Mouse (Mus musculus): ENCODE measurements around the gene Ampd3. TPM values are rescaled to one million over a fixed set of nuclear protein-coding genes. Genes with fewer than 3 reads are reported as not detected.

The Ampd3 gene
- polyA plus RNA-seq, 1 experiment: 1.6 TPM

DNA sequence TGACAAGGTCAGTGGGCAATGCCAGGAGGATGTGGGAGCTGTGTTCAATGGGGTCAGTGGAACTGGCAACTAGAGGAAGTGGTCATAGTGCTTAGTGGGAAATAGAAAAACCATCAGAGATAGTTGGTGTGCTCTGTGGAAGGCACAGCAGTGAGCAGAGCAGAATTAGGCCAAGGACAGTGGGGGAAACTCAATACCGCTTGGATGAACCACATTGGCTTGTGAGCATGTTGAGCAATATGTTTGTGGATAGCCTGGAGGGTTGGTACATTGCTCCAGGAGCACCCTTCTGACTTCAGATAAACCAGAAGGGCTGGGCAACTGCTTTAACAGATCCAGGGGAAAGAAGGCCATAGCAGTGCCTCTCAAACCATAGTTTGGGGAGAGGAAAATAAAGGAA is 80.4 kb downstream of the Ampd3 start:
- H3K4me3 ChIP-seq (replicated peaks): peak overlapping the region; percentile 34
- peaks cover 3% of the 10 kb centered on the region; the same call in 1 of the 2 replicates for H3K9me3 ChIP-seq
- no peak for TF ChIP-seq FLI1 (IDR thresholded peaks at IDR 0.05; ENCODE audit: low read length)
- TF ChIP-seq GATA1 (IDR thresholded peaks at IDR 0.05; ENCODE audit: borderline replicate concordance, low read length): no peak
- H3K27me3 ChIP-seq (replicated peaks): no peaks in the 10 kb centered on the region
- peaks cover 11% of the 10 kb centered on the region for H3K36me3 ChIP-seq (replicated peaks; ENCODE audit: low read length)
- H3K4me1 ChIP-seq: peaks cover 26% of the 10 kb centered on the region

- H3K4me1 ChIP-seq: peaks cover 31% of the 10 kb centered on the region
- H3K36me3 ChIP-seq (replicated peaks; ENCODE audit: low read length): peaks cover 20% of the 10 kb centered on the region
- TF ChIP-seq GATA1 (IDR thresholded peaks at IDR 0.05; ENCODE audit: borderline replicate concordance, low read length): no peak
- no peak for TF ChIP-seq FLI1 (IDR thresholded peaks at IDR 0.05; ENCODE audit: low read length)
- no peak overlapping the region for H3K4me3 ChIP-seq (replicated peaks)
- H3K27me3 ChIP-seq (replicated peaks): peaks cover 2% of the 10 kb centered on the region
- H3K9me3 ChIP-seq: no peaks in the 10 kb centered on the region
Measured at GRCm38 (mm10) chr7:110851541-110852203, 83.7 kb downstream of the Ampd3 start.

DNA sequence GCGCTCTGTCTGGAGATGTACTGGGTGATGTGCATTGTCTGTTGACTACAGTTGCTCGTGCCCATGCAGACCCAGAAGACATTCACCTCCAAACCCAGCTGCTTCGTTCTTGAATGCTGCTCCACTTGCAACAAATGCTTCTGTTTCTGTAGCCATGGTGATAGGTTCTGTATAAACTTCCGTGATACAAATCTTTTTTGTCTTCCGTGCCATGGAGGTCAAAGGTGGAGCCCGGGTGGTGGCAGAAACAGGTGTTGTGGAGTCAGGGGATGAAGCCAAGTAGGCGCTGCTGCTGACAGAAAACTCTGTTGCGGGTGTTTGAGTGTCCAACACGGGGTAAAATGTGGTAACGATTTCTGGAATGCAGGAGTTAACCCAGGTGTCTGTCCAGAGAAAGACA is 85.6 kb downstream of the Ampd3 start:
- peaks cover 7% of the 10 kb centered on the region for H3K27me3 ChIP-seq (replicated peaks)
- H3K4me1 ChIP-seq: peaks cover 31% of the 10 kb centered on the region
- peaks cover 20% of the 10 kb centered on the region for H3K36me3 ChIP-seq (replicated peaks; ENCODE audit: low read length)
- H3K9me3 ChIP-seq: no peaks in the 10 kb centered on the region
- no peak overlapping the region for H3K4me3 ChIP-seq (replicated peaks)
- TF ChIP-seq FLI1 (IDR thresholded peaks at IDR 0.05; ENCODE audit: low read length) (no peak), GATA1 (IDR thresholded peaks at IDR 0.05; ENCODE audit: borderline replicate concordance, low read length) (no peak)

DNA sequence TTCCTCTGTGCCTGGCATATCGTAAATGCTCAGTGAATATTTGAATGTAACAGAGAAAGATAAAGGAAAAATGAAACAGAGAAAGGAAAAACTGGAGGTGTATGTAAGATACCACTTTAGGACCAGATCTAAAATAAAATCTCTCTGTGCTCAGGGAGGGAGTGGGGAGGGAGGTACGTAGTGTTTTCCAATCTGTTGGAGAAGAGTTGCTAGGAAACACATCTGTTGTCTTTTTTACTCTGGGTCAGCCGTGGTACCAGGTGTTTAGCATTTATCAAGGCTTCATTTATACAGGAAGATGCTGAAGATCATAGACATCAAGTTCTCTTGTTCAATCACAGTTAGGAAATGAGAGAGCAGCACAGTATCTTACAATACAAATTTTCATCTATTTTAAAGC is 86.5 kb downstream of the Ampd3 start:
- Histone ChIP-seq H3K36me3 (replicated peaks; ENCODE audit: low read length) (peaks cover 20% of the 10 kb centered on the region), H3K4me3 (replicated peaks) (no peak overlapping the region), H3K27me3 (replicated peaks) (peaks cover 7% of the 10 kb centered on the region), H3K9me3 (no peaks in the 10 kb centered on the region), H3K4me1 (peaks cover 33% of the 10 kb centered on the region)
- TF ChIP-seq GATA1 (IDR thresholded peaks at IDR 0.05; ENCODE audit: borderline replicate concordance, low read length) (no peak), FLI1 (IDR thresholded peaks at IDR 0.05; ENCODE audit: low read length) (no peak)

DNA sequence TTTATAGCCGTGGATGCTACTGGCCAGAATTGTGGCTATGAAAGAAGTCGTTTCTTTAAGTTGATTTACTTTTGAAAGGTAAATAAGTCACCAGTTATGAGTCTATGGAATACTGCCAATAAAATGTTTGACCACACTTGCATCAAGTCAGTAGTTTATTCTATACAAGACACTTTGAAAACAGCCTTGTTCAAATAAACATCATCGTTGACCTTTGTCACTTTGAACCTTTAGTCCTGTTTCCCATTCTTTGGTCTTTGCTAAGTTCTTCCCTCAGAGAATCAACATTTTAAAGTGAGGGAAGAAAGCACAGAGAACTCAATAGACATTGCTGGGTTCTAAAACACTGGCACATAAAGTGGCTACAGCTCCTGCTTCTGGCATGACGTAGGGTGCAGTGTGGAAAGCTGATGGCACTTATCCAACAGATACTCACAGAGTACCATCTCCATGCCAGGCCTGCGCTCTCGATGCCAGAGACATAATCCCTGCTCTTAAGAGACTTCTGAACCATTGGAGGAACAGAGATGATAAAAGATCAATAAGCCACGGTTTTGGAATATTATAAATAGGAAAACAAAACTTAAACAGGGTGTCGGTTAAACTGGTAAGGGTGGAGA is 87.0 kb downstream of the Ampd3 start:
- Histone ChIP-seq H3K9me3 (no peaks in the 10 kb centered on the region), H3K4me3 (replicated peaks) (no peak overlapping the region), H3K27me3 (replicated peaks) (peaks cover 7% of the 10 kb centered on the region), H3K4me1 (peaks cover 34% of the 10 kb centered on the region), H3K36me3 (replicated peaks; ENCODE audit: low read length) (peaks cover 20% of the 10 kb centered on the region)
- no peak for TF ChIP-seq FLI1 (IDR thresholded peaks at IDR 0.05; ENCODE audit: low read length)
- no peak for TF ChIP-seq GATA1 (IDR thresholded peaks at IDR 0.05; ENCODE audit: borderline replicate concordance, low read length)

- Histone ChIP-seq H3K27me3 (replicated peaks) (peaks cover 7% of the 10 kb centered on the region), H3K9me3 (no peaks in the 10 kb centered on the region), H3K36me3 (replicated peaks; ENCODE audit: low read length) (peaks cover 20% of the 10 kb centered on the region), H3K4me3 (replicated peaks) (no peak overlapping the region), H3K4me1 (peaks cover 38% of the 10 kb centered on the region)
- TF ChIP-seq FLI1 (IDR thresholded peaks at IDR 0.05; ENCODE audit: low read length) (no peak), GATA1 (IDR thresholded peaks at IDR 0.05; ENCODE audit: borderline replicate concordance, low read length) (no peak)
Measured at GRCm38 (mm10) chr7:110855604-110856003, 87.6 kb downstream of the Ampd3 start.

GRCm38 (mm10) chr7:110860129-110860528 is 92.1 kb downstream of the Ampd3 start:
- Histone ChIP-seq H3K9me3 (no peaks in the 10 kb centered on the region), H3K4me3 (replicated peaks) (no peak overlapping the region), H3K36me3 (replicated peaks; ENCODE audit: low read length) (peaks cover under 1% of the 10 kb centered on the region), H3K27me3 (replicated peaks) (peaks cover 5% of the 10 kb centered on the region), H3K4me1 (peaks cover 63% of the 10 kb centered on the region)
- TF ChIP-seq FLI1 (IDR thresholded peaks at IDR 0.05; ENCODE audit: low read length) (no peak), GATA1 (IDR thresholded peaks at IDR 0.05; ENCODE audit: borderline replicate concordance, low read length) (no peak)

Other genes with a start within 250 kb of the Ampd3 start
- gene Sbf2, start 153.3 kb upstream of the Ampd3 start, polyA plus RNA-seq (2012; ENCODE audit: insufficient read depth, low replicate concordance): 0.55 TPM in 1 of 2 replicates, not detected in the other
- not detected in 2 replicates for gene Adm, start 140.5 kb upstream of the Ampd3 start, polyA plus RNA-seq (2012; ENCODE audit: insufficient read depth, low replicate concordance)
- 1.8 TPM in 1 of 2 replicates, not detected in the other for gene Rnf141, start 76.3 kb downstream of the Ampd3 start, polyA plus RNA-seq (2012; ENCODE audit: insufficient read depth, low replicate concordance)
- 1.7 TPM in 1 of 2 replicates, not detected in the other for gene Lyve1, start 95.0 kb downstream of the Ampd3 start, polyA plus RNA-seq (2012; ENCODE audit: insufficient read depth, low replicate concordance)
- 142 and 149 TPM in 2 replicates for gene Mrvi1, start 214.3 kb downstream of the Ampd3 start, polyA plus RNA-seq (2012; ENCODE audit: insufficient read depth, low replicate concordance)